Mouse (Mus musculus) kidney, embryonic 16.5 days (tissue): ENCODE results near the gene Fam222a. TPM values are rescaled to one million over a fixed set of nuclear protein-coding genes. Genes with fewer than 3 reads are reported as not detected.

ENCODE experiments used
- ATAC-seq: fragments of 200-750 bp; cut with Nextera tagmentation; 2 replicates; pipeline ENCODE4 v1.8.0; 2017; ENCODE audit warnings: moderate TSS enrichment; ENCODE audit not compliant: low FRiP score, low TSS enrichment
- H3K27ac ChIP-seq: fragments of 300-500 bp; sonication (generic); 2 replicates; pipeline ENCODE4 v1.5.1; 2014; ENCODE audit warnings: low read length
- H3K27me3 ChIP-seq: fragments of 300-500 bp; sonication (generic); 2 replicates; pipeline ENCODE4 v1.6.1; 2014; ENCODE audit warnings: low read length, control low read depth, mixed read lengths; ENCODE audit not compliant: insufficient read depth
- H3K36me3 ChIP-seq: fragments of 300-500 bp; sonication (generic); 2 replicates; pipeline ENCODE4 v1.6.1; 2014; ENCODE audit warnings: low read length, control low read depth, mixed read lengths; ENCODE audit not compliant: insufficient read depth
- H3K4me1 ChIP-seq: fragments of 300-500 bp; sonication (generic); 2 replicates; pipeline ENCODE4 v1.6.1; 2014; ENCODE audit warnings: low read length, control low read depth, mixed read lengths; ENCODE audit not compliant: insufficient read depth
- H3K4me2 ChIP-seq: fragments of 300-500 bp; sonication (generic); replicated peaks from 2 replicates; pipeline ENCODE4 v1.6.1; 2014; ENCODE audit warnings: low read depth, low read length
- H3K4me3 ChIP-seq: fragments of 300-500 bp; sonication (generic); 2 replicates; pipeline ENCODE4 v1.5.1; 2014; ENCODE audit warnings: mild to moderate bottlenecking, low read length
- H3K9ac ChIP-seq: fragments of 300-500 bp; sonication (generic); replicated peaks from 2 replicates; pipeline ENCODE4 v1.6.1; 2014; ENCODE audit warnings: low read length
- H3K9me3 ChIP-seq: fragments of 300-500 bp; sonication (generic); 2 replicates; pipeline ENCODE4 v1.6.1; 2016; ENCODE audit warnings: low read length, control low read depth
- WGBS: fragments of 180-500 bp; shearing (Covaris S2); extraction: QIAGEN DNeasy Blood & Tissue Kit; methylation state at CpG from one replicate; pipeline ENCODE4 v1.1.7; 2014; 5-methylcytosine and 5-hydroxymethylcytosine counted together
- polyA plus RNA-seq: library from polyadenylated mRNA; unstranded; fragments of >200 nt; fragmentation: Nextera tagmentation; extraction: Ambion mirVana; gene quantifications from 2 replicates; pipeline ENCODE4 v1.2.1, GENCODE M21; 2015

Fam222a gene
- 4.1 and 4.5 TPM in 2 replicates for polyA plus RNA-seq

- WGBS, result under 1% methylated on average over 66 of the region's 72 CpGs
- ATAC-seq, result peak; percentile 69
- Histone ChIP-seq H3K36me3 (no peaks in the 10 kb centered on the region), H3K9ac (peak within 1 kb of the TSS; percentile 74), H3K4me2 (peak within 1 kb of the TSS; percentile 97), H3K27ac (peak within 1 kb of the TSS; percentile 85), H3K4me1 (peaks cover 55% of the 10 kb centered on the region), H3K4me3 (peak within 1 kb of the TSS; percentile 73), H3K9me3 (peaks cover 6% of the 10 kb centered on the region), H3K27me3 (peaks cover 3% of the 10 kb centered on the region; the same call in 1 of the 2 replicates)
These were observed at the start of gene Fam222a for GRCm38 (mm10) chr5:114567565-114568197. Gene Fam222a (plus strand): TSS chr5:114568016.

- Histone ChIP-seq H3K9me3 (no peaks in the 10 kb centered on the region), H3K4me1 (no peaks in the 10 kb centered on the region), H3K4me2 (no peak overlapping the region), H3K4me3 (no peak overlapping the region), H3K27me3 (no peaks in the 10 kb centered on the region), H3K36me3 (no peaks in the 10 kb centered on the region), H3K27ac (no peak overlapping the region), H3K9ac (no peak overlapping the region)
- 77% methylated on average over 6 of the region's 6 CpGs for WGBS
- ATAC-seq, result no peak
These were observed 39.5 kb upstream of the Fam222a start for GRCm38 (mm10) chr5:114528355-114528754.

GRCm38 (mm10) chr5:114530337-114530736 is 37.5 kb upstream of the Fam222a start:
- no peak for ATAC-seq
- H3K27me3 ChIP-seq, result no peaks in the 10 kb centered on the region
- H3K36me3 ChIP-seq, result no peaks in the 10 kb centered on the region
- H3K27ac ChIP-seq, result no peak overlapping the region
- H3K4me1 ChIP-seq, result no peaks in the 10 kb centered on the region
- no peak overlapping the region for H3K4me3 ChIP-seq
- no peaks in the 10 kb centered on the region for H3K9me3 ChIP-seq
- H3K4me2 ChIP-seq, result no peak overlapping the region
- no peak overlapping the region for H3K9ac ChIP-seq
- WGBS, result 38% methylated on average over 6 of the region's 6 CpGs

- Histone ChIP-seq H3K4me1 (no peaks in the 10 kb centered on the region), H3K4me2 (no peak overlapping the region), H3K27me3 (peaks cover 6% of the 10 kb centered on the region; the same call in 1 of the 2 replicates), H3K9ac (no peak overlapping the region), H3K4me3 (no peak overlapping the region), H3K36me3 (no peaks in the 10 kb centered on the region), H3K27ac (no peak overlapping the region), H3K9me3 (no peaks in the 10 kb centered on the region)
- WGBS, result 76% methylated on average over 6 of the region's 6 CpGs
- no peak for ATAC-seq
These were observed 35.8 kb upstream of the Fam222a start for GRCm38 (mm10) chr5:114532055-114532454.

- Histone ChIP-seq H3K4me2 (peak overlapping the region; percentile 31), H3K27ac (0 out of 2 replicates have a peak overlapping the region, but pooled peaks have one; percentile 30), H3K9ac (no peak overlapping the region), H3K36me3 (no peaks in the 10 kb centered on the region), H3K27me3 (peaks cover 20% of the 10 kb centered on the region), H3K4me1 (peaks cover 20% of the 10 kb centered on the region), H3K9me3 (peaks cover under 1% of the 10 kb centered on the region; the same call in 1 of the 2 replicates), H3K4me3 (0 out of 2 replicates have a peak overlapping the region, but pooled peaks have one; percentile 5)
- WGBS, result 8% methylated on average over 26 of the region's 26 CpGs
- ATAC-seq, result no peak
These were observed 30.4 kb upstream of the Fam222a start for GRCm38 (mm10) chr5:114537308-114538020.

- Histone ChIP-seq H3K9me3 (peaks cover 4% of the 10 kb centered on the region; the same call in 1 of the 2 replicates), H3K36me3 (no peaks in the 10 kb centered on the region), H3K4me2 (peak overlapping the region; percentile 31), H3K4me3 (no peak overlapping the region), H3K4me1 (peaks cover 20% of the 10 kb centered on the region), H3K9ac (no peak overlapping the region), H3K27me3 (peaks cover 20% of the 10 kb centered on the region), H3K27ac (0 out of 2 replicates have a peak overlapping the region, but pooled peaks have one; percentile 30)
- ATAC-seq, result peak; percentile 52; the same call in 1 of the 2 replicates
- 15% methylated on average over 8 of the region's 8 CpGs for WGBS
These were observed 29.8 kb upstream of the Fam222a start for GRCm38 (mm10) chr5:114538021-114538405.

- peaks cover 20% of the 10 kb centered on the region for H3K27me3 ChIP-seq
- ATAC-seq, result no peak
- H3K9ac ChIP-seq, result no peak overlapping the region
- H3K36me3 ChIP-seq, result no peaks in the 10 kb centered on the region
- WGBS, result 29% methylated on average over 4 of the region's 4 CpGs
- peaks cover 20% of the 10 kb centered on the region for H3K4me1 ChIP-seq
- no peak overlapping the region for H3K4me3 ChIP-seq
- H3K4me2 ChIP-seq, result no peak overlapping the region
- no peak overlapping the region for H3K27ac ChIP-seq
- H3K9me3 ChIP-seq, result peaks cover 4% of the 10 kb centered on the region; the same call in 1 of the 2 replicates
These were observed 29.1 kb upstream of the Fam222a start for GRCm38 (mm10) chr5:114538752-114539151.

- Histone ChIP-seq H3K36me3 (no peaks in the 10 kb centered on the region), H3K27ac (no peak overlapping the region), H3K4me3 (no peak overlapping the region), H3K4me1 (peaks cover 20% of the 10 kb centered on the region), H3K9ac (no peak overlapping the region), H3K9me3 (peaks cover 4% of the 10 kb centered on the region; the same call in 1 of the 2 replicates), H3K4me2 (no peak overlapping the region), H3K27me3 (peaks cover 20% of the 10 kb centered on the region)
- 83% methylated on average over 6 of the region's 6 CpGs for WGBS
- ATAC-seq, result no peak
These were observed 28.1 kb upstream of the Fam222a start for GRCm38 (mm10) chr5:114539766-114540165.

GRCm38 (mm10) chr5:114541656-114542445 is 26.0 kb upstream of the Fam222a start:
- Histone ChIP-seq H3K4me3 (no peak overlapping the region), H3K4me2 (no peak overlapping the region), H3K36me3 (no peaks in the 10 kb centered on the region), H3K9ac (no peak overlapping the region), H3K27ac (no peak overlapping the region), H3K27me3 (peaks cover 16% of the 10 kb centered on the region), H3K9me3 (peaks cover 4% of the 10 kb centered on the region; the same call in 1 of the 2 replicates), H3K4me1 (peaks cover 25% of the 10 kb centered on the region)
- ATAC-seq, result no peak
- 43% methylated on average over 15 of the region's 15 CpGs for WGBS
